Mouse (Mus musculus): ENCODE results near the gene Slc39a11. TPM values are rescaled to one million over a fixed set of nuclear protein-coding genes. Genes with fewer than 3 reads are reported as not detected.

Slc39a11 gene
- total RNA-seq, 2 experiments from 2014 or later = 6.3 to 7.5 TPM

DNA sequence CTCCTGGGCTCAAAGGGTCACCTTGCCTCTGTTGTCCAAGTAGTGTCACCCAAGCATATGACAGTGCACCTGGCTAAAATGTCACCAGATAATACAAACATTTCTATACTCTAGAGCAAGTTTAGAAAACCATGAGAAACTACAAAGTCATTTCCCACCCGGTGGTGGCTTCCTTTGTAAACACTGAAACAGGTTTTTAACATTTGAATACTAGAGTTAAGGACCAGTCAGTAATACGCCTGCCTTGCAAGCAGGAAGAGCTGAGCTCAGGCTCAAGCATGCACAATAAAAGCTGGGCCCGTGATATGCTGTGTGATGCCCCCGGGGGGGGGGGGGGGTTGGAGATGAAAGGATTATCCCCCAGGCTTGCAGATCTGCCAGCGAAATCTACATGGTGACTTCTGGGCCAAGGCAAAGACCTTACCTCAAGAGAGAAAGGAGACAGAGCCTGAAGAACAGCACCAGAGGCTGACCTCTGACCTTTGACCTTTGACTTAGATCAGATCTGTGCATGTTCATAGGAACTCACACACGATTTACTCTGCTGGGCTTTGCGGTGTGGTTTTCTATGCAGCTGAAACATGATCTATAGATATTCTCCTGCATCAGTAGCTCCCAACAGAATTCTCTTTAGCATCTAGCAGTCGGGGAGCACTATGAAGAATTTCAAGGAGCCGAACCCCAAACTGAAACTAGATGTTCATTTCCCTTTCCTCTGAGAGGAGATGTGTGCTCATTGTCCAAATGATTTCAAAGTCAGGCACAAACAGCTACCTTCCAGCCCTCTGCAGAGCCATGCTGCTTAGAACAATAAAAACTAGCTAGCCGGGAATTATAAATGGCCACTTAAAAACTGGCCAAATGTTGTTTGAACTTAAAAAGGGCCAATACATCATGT, 267.0 kb downstream of the Slc39a11 start:
- ATAC-seq (replicated peaks; ENCODE audit: low FRiP score, poor library complexity, severe bottlenecking) = no peak

GRCm38 (mm10) chr11:113381550-113381949, 268.3 kb downstream of the Slc39a11 start:
- no peak for ATAC-seq (replicated peaks; ENCODE audit: low FRiP score, poor library complexity, severe bottlenecking)

- ATAC-seq (replicated peaks; ENCODE audit: low FRiP score, poor library complexity, severe bottlenecking) = no peak
Measured at GRCm38 (mm10) chr11:113378867-113379266, 271.0 kb downstream of the Slc39a11 start.

DNA sequence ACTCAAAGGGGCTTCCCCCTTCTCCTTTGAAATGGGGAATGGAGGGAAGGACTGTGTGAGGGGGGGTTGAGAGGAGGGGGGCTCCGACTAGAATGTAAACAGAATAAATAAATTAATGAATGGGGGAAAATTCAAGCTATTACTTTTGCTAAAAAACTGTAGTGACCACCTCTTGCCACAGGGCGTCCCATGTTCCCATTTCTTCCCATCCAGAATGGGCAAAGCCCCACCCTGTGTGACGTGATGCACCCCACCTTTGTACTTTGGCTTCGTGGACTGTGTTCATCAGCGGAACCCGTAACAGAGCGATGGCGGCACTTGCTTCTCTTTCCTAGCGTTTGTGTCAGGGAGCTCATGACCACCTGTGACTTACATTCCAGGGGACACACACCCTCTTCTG, 273.8 kb downstream of the Slc39a11 start:
- ATAC-seq (replicated peaks; ENCODE audit: low FRiP score, poor library complexity, severe bottlenecking) = no peak

DNA sequence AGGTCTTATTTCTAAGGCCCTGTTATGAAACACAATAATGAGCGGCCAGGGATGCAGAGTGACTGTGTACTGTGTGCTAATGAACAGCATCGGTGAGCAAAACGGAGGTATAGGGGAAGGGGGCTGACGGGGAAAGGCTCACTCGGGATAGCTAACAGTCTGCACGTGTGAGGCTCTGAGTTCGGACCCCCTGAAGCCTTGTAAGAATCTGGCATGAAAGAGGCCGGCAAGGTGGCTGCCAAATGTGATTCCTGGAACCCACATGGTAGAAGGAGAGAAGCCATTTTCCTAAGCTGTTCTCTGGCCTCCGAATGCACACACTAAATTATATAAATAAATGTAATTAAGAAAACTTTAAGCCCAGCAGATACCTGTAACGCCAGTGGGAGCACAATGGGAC, 276.0 kb downstream of the Slc39a11 start:
- no peak for ATAC-seq (replicated peaks; ENCODE audit: low FRiP score, poor library complexity, severe bottlenecking)

DNA sequence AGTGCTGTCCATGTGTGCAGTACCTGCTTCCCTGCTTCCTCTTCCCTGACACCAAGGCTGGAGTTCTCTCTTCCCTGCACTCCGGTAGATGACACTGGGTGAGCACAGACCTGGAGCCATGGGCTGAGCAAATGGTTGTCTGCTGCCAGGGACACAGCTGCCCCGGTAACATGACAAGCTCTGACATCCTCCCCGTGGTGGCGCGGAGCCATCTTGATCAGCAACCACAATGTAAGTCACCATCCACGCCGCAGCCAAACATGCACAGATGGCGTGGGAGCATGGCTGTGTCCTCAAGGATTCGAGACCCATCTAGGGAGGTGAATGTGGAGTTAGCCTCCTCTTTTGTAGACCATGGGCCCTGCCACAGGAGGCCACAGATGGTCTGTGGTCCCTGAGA, 276.5 kb downstream of the Slc39a11 start:
- no peak for ATAC-seq (replicated peaks; ENCODE audit: low FRiP score, poor library complexity, severe bottlenecking)

GRCm38 (mm10) chr11:113368046-113368445, 281.8 kb downstream of the Slc39a11 start:
- ATAC-seq (replicated peaks; ENCODE audit: low FRiP score, poor library complexity, severe bottlenecking) = no peak

GRCm38 (mm10) chr11:113366257-113367030, 283.4 kb downstream of the Slc39a11 start:
- ATAC-seq (replicated peaks; ENCODE audit: low FRiP score, poor library complexity, severe bottlenecking) = no peak

DNA sequence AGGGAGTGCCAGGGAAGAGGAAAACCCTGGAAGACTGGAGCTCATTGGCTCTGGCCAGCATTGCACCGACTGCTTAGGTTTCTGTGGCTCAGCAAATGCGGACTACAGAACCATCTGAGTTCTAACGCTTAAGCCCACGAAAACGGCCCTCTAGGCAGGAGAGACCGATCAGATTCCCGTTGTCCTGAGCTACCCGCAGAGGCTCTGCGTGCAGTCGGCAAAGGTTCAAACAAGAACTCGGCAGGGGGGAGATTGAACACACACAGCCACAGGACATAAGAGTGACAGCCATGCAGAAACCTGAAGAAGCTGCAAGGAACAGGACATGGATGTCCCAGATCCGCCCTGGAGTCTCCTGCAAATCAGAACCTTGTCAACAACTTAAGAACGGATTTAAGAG, 286.1 kb downstream of the Slc39a11 start:
- ATAC-seq (replicated peaks; ENCODE audit: low FRiP score, poor library complexity, severe bottlenecking) = no peak

DNA sequence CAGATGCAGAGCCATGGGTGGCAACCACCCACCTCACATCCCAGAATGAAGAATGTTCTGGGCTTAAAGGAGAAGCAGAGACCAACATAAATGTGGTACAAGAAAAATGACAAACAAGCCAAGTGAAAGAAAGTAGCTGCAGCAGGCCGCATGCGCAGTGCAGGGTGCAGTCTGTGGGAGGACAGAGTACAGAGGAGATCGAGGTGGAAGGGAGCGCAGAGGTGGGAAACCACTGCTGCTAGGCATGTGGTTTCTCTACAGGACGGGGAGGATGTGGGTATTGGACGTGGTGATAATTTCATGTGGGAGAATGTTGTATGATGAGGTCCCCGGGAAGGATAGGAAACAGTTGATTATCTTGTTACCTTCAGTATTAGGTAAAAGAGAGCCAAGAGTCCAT, 287.3 kb downstream of the Slc39a11 start:
- no peak for ATAC-seq (replicated peaks; ENCODE audit: low FRiP score, poor library complexity, severe bottlenecking)

- ATAC-seq (replicated peaks; ENCODE audit: low FRiP score, poor library complexity, severe bottlenecking) = no peak
Measured at GRCm38 (mm10) chr11:113360049-113360835, 289.6 kb downstream of the Slc39a11 start.

GRCm38 (mm10) chr11:113355932-113356331, 293.9 kb downstream of the Slc39a11 start:
- ATAC-seq (replicated peaks; ENCODE audit: low FRiP score, poor library complexity, severe bottlenecking) = no peak

DNA sequence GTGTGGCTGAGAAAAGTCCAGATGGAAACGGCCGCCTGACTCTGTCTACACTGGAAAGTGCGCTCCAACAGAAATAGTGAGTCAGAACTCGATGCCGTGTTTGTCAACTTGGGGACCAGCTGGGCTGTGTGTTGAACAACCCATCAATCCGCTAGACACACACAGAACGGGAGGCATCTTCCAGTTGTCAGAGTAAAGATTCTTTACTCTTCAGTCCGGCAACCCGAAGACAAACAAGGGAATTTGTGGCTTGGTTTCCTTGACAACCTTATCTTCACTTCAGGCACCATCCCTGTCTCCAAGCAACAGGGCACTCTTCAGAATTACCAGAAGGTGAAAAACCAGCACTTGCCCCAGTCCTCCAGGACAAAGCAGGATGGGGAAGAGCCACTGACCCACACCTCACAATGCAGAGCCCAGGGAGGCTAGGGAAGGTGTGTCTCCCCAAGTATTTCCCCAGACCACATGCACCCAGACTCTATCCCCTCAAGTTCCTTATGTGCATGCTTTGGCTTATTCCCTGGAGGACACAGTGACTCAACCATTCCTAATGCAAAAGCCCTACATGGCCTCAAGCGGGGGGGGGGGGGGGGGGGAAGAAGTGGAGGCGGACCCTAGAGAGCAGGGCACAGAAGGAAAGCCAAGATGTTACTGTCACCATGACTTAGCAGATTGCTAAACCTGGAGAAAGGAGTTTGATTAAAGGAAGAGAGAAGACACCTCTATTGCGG, 297.6 kb downstream of the Slc39a11 start:
- no peak for ATAC-seq (replicated peaks; ENCODE audit: low FRiP score, poor library complexity, severe bottlenecking)

DNA sequence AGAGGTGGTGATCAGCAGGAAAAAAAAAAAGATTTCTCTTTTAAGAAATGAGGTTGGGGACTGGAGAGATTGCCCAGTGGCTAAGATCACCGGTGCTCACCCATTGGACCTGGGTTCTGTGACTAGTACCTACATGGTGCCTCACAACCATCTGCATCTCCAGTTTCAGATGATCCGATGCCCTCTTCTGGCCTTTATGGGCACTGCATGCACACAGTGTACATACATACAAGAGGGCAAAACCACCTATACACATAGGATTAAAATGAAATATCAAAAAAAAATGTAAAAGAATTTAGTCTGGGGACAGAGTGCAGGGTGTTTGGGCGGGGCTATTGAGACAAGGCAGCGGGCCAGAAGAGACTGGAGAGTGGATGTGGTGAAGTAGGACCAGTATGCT, 299.3 kb downstream of the Slc39a11 start:
- no peak for ATAC-seq (replicated peaks; ENCODE audit: low FRiP score, poor library complexity, severe bottlenecking)

DNA sequence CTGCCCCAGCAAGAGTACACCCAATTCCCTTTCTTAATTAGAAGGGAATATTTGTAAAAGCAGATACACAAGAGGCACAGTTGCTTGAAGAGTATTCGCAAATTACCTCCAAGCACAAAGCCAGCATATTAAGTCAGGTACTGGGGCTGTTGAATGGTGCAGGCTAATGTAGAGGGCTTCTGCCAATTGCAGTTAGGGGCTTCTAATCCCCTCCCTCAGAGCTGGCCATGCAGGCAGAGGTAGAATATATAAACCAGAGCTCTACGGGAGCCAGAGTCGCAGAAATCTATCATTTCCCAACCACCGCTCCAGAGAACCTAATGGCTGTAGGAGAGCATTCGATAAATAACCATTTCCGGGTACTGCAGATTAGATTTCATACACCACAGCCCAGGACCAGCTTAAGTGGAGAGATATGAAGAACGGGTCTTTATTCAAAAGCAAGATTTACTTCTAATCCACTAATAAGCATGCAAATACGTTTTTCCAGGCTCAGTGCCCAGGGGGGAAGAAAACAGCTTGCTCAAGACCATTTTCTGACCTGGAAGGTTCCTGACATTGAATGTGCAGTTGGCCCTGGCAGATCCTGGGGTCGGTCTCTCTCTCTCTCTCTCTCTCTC, 302.9 kb downstream of the Slc39a11 start:
- ATAC-seq (replicated peaks; ENCODE audit: low FRiP score, poor library complexity, severe bottlenecking) = no peak

- no peak for ATAC-seq (replicated peaks; ENCODE audit: low FRiP score, poor library complexity, severe bottlenecking)
Measured at GRCm38 (mm10) chr11:113339770-113340169, 310.1 kb downstream of the Slc39a11 start.

DNA sequence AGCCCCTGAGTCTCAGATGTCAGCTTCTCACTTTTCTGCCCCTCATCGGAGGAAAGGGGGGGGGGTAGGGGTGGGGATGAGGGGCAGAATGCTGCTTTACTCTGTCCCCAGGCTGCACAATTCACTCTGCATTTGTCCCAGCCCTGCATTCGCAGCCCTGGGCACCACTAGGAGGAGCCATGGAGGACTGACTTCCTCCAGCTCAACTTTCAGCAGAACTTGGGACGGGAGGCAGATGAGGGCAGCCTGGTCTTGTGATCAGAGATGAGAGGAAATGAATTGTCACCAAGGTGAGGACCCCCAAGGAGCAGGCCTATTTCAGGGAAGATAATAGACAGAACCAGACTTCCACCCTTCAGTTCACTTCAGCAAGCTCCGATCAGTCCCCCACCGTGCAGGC, 311.3 kb downstream of the Slc39a11 start:
- ATAC-seq (replicated peaks; ENCODE audit: low FRiP score, poor library complexity, severe bottlenecking) = no peak

DNA sequence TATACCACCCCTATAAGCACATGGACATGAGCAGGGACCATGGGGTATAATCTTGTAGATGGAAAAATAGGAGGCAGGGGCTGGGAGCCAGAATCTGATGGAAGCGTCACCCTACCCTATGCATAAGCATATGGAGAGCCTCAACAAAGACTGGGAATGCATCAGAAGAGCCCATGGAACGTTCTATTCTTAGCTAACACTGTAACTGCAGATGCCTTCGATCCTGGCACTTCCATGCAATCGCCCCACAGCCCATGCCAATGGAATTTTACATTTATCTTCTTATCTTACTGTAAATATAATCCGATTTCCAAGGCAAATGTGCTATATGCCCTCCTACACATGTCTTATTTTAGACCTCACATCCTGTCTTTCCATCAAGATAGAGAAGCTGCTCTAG, 314.2 kb downstream of the Slc39a11 start:
- no peak for ATAC-seq (replicated peaks; ENCODE audit: low FRiP score, poor library complexity, severe bottlenecking)

- no peak for ATAC-seq (replicated peaks; ENCODE audit: low FRiP score, poor library complexity, severe bottlenecking)
Measured at GRCm38 (mm10) chr11:113334444-113334881, 315.4 kb downstream of the Slc39a11 start.
